Mouse (Mus musculus): ENCODE data around the gene Prkch.

Gene Prkch

GRCm38 (mm10) chr12:73583318-73583717 is 1.3 kb upstream of the Prkch start:
- no peak for DNase-seq (ENCODE audit: low spot score in 2 of 2)

DNA sequence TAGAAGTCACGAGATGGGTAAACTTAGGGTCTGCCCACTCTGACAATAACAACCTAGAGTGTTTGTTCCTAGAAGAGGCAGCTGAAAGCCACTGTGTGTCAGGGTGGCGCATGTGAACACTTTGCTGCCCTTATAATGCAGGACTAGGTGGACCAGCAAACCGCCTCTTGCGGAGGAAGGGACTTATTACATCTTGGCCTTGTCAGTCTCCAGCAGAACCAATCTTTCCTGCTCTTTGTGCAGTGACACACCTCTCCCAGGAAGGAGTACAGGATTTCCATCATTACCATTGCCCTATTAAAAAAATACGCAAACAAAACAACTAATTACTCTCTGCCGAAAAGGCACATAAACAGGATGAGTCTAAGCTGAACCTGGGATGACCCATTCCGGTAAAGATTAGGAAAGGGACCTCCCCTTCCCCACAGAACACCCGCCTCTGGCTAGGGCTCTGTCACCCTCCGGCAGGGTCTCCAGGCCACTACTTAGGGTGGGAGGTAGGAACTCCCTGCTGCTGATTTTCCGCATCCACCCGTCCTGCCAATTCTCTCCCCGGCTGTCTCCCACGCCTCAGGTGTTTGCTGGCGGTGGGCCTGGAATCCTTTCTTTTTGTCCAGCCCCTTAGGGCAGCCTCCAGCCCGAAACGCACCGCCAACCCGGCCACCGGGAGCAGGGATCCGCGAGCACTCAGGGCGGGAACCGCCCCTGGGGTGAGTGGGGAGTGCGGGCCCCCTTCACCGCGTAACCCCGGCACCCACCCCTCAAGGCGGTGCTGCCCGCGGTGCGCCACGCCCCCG is 585 bp upstream of the Prkch start:
- DNase-seq (ENCODE audit: low spot score in 2 of 2): no peak

GRCm38 (mm10) chr12:73585241-73585801 is 725 bp downstream of the Prkch start:
- DNase-seq (ENCODE audit: low spot score in 2 of 2): no peak

- DNase-seq (ENCODE audit: low spot score in 2 of 2): no peak
Measured at GRCm38 (mm10) chr12:73585850-73586249, 1.3 kb downstream of the Prkch start.

- DNase-seq (ENCODE audit: low spot score in 2 of 2): no peak
Measured at GRCm38 (mm10) chr12:73587262-73587661, 2.7 kb downstream of the Prkch start.

GRCm38 (mm10) chr12:73590627-73591276 is 6.2 kb downstream of the Prkch start:
- DNase-seq (ENCODE audit: low spot score in 2 of 2): no peak

GRCm38 (mm10) chr12:73591625-73592024 is 7.0 kb downstream of the Prkch start:
- DNase-seq (ENCODE audit: low spot score in 2 of 2): no peak

DNA sequence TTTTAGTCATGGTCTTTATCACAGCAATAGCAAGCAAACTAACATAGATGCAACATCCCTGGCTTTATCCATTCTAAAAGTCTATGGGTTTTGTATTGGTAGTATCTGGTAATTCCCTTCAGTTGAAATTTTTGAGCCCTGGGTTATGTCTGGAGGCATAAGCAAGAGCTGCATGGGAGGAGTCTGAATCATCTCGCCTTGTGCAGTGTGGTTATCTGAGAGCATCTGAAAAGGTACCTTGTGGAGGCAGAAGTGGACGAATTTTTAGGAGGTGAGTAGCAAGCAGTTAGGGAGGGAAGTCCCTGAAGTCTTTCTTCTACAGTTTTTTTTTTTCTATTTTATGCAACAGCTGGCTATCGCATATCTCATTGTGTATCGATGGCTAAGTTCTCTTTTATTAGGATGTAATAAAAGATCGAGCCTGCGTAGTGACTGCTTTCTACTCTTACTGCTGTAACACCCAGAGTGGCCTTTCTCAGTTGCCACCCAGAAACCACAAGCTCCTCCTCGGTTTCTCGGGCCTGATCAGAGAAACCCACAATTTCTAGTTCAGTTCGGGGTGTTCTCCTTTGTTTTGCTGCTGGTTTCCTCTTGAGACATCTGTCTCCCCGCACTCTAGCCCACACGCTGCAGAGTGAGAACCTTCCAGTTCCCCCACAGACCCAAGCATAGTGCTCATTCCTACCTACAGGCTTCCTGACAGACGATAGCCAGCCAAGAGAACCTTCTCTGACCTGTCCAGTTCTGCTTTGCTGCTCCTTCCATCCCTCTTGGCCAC is 8.6 kb downstream of the Prkch start:
- no peak for DNase-seq (ENCODE audit: low spot score in 2 of 2)

- DNase-seq (ENCODE audit: low spot score in 2 of 2): no peak
Measured at GRCm38 (mm10) chr12:73594177-73594745, 9.7 kb downstream of the Prkch start.

- DNase-seq (ENCODE audit: low spot score in 2 of 2): no peak
Measured at GRCm38 (mm10) chr12:73595226-73595625, 10.6 kb downstream of the Prkch start.

DNA sequence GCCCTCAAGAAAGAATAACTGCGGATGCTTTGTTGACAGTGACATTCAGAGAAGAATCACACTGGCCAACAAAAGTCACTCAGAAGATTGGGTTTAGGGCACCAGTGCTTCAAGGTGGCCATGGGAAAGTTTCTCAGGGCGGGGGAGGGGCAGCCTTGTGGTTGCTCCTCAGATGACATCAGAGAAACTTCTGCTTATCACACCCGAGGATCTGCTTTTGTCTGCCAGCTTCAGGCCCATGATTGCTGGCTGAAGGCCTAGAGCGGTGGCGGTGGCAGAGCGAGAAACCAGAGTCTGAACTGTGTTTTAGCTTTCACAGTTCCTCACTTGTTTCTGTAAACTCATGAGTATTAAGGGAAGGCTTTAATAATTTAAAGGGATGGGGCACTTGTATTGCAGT is 13.6 kb downstream of the Prkch start:
- no peak for DNase-seq (ENCODE audit: low spot score in 2 of 2)

- no peak for DNase-seq (ENCODE audit: low spot score in 2 of 2)
Measured at GRCm38 (mm10) chr12:73600457-73600856, 15.9 kb downstream of the Prkch start.

DNA sequence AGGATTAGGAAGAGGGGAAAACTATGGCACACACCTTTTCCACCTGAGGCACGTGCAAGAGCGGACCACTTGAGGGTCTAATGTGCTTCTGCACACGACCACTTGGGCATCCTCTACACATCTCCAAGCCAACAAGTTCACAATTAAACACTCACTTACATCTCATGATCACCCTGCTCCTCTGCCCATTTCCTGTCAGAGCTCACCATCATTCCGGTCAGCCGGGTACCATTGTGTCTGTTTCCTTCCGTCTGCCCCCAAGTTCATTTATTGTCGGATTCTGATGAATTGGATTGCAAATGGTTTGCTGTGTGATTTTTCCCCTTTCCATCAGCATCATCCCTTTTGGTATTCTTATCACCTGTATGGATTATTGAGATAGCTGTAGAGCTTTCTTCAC is 18.4 kb downstream of the Prkch start:
- no peak for DNase-seq (ENCODE audit: low spot score in 2 of 2)

DNA sequence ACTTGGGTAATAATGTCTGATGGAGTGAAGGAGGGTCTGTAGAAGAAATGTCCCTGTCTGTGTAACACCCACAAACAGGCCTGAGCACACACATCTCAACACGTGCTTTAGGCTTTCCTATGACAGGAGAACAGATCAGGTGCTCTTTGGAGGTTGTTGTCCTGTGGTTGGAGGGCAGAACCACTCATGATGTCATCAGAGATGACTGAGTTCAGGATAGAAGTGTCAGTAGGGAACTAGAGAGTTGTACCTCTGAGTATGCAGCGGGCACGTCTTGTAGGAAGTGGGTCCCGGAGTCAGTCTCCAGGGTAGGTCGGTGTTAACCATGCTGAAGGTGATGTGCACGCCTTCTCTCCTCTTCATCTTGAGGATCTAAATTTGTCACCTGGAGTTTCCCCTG is 19.1 kb downstream of the Prkch start:
- no peak for DNase-seq (ENCODE audit: low spot score in 2 of 2)

DNA sequence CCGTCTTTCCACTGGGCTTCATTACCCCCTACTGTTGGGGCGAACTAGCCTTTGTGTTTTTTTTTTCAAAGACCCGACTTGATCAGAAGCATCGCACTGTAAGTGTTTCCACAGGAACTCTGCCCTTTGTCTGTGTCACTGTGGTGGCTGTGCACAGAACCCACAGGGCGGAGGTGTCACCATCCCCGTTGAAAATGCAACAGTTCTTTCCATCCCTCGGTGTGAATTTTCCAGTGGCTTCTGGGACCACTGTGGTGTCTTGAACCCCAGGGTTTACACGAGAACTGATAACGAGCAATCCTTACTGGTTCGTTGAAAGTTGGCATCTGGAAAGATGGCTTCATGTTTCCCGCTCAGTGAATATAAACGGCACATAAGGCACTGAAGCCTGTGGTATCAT is 20.2 kb downstream of the Prkch start:
- DNase-seq (ENCODE audit: low spot score in 2 of 2): no peak

GRCm38 (mm10) chr12:73605174-73605573 is 20.6 kb downstream of the Prkch start:
- DNase-seq (ENCODE audit: low spot score in 2 of 2): no peak

- no peak for DNase-seq (ENCODE audit: low spot score in 2 of 2)
Measured at GRCm38 (mm10) chr12:73607381-73608064, 22.9 kb downstream of the Prkch start.

DNA sequence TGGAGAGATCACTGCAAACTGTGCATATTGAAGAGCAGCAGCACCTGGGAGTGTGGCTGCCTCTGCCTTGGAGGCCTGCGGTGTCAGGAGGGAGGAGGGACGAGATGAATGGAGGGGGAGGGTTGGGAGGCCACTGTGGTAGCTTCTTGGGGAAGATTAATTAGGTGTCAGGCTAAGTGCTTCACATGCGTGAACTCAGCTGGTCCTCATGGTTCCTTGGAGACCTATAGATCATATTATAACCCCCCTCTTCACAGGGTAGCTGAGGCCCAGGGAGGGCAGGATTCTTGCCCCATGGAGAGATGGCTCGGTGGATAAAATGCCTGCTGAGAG is 23.4 kb downstream of the Prkch start:
- no peak for DNase-seq (ENCODE audit: low spot score in 2 of 2)

DNA sequence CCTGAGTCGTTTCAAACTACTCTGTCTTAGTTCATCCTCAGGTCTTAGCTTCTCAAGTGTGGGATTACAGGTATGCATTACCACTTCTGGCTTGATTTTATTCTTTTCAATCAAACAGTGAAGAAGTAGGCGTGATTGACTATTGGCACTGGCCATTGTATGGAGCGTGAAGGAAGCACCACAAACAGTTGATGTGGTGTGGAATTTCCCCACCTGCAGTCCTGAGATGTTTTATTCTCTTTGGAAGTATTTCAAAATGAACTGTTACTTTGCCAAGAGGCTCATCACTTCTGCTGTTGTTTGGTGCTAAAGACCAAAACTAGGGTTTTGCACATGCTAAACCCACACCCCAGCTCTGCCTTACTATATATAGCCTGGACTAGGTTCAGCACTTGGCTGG is 24.7 kb downstream of the Prkch start:
- no peak for DNase-seq (ENCODE audit: low spot score in 2 of 2)

GRCm38 (mm10) chr12:73609676-73610545 is 25.3 kb downstream of the Prkch start:
- DNase-seq (ENCODE audit: low spot score in 2 of 2): no peak

All from frontal cortex, postnatal 14 days (tissue).